Mouse (Mus musculus): ENCODE measurements at regions not wholly inside any gene's neighbourhood (a gene's known extent, or its start where the extent isn't known, plus 50 kb on each side); places are given as distances from the start of the nearest gene placed in this dataset.

- TF ChIP-seq CTCF (IDR thresholded peaks at IDR 0.05; ENCODE audit: control insufficient read depth, insufficient read depth, low read length) = no peak
- TF ChIP-seq POLR2A (IDR thresholded peaks at IDR 0.05; ENCODE audit: borderline replicate concordance, control insufficient read depth, low read depth, low read length) = no peak
Observed at GRCm38 (mm10) chr14:31969531-31969930, 59.3 kb upstream of the Galnt15 start.
